ENCODE assay signal across 8 mouse cellular contexts in genomic region chr19:38930788-38931565, GRCm38 (mm10). TPM values are rescaled to one million over a fixed set of nuclear protein-coding genes. Genes with fewer than 3 reads are reported as not detected.
DNase-seq lines count a peak whose midpoint lies in the region; ATAC-seq lines count a peak whose summit lies in the region.

Hells (plus strand) TSS chr19:38930915.

- ATAC-seq in inflammation-experienced regulatory T-cells, adult 6 months: peak; percentile 96
- peak; percentile 92 for ATAC-seq in megakaryocyte progenitor cell, adult 5-6 weeks (replicated peaks; ENCODE audit: poor library complexity)

- intact Hi-C loops in gastrocnemius, postnatal 14 days (cut with DNase I; ENCODE audit: low total_unique reads): no loop called here
- intact Hi-C loops in left cerebral cortex, postnatal 10 days (cut with DNase I): no loop called here

- DNase-seq in adrenal gland, adult (ENCODE audit: inconsistent age in 2 of 2, low spot score in 1 of 2): peak; percentile 85 to 92
- DNase-seq in embryo, embryonic 10 days (ENCODE audit: low spot score): peak; percentile 94
- DNase-seq in gastrocnemius, postnatal 14 days: peak; percentile 86
- peak; percentile 63 to 92 for DNase-seq in left cerebral cortex, postnatal 10 days (ENCODE audit: extremely low spot score in 1 of 2, low spot score in 2 of 2)
- DNase-seq in right cerebral cortex, postnatal 10 days (ENCODE audit: low spot score in 2 of 2): peak; percentile 84 to 91
- peak; percentile 89 for DNase-seq in urinary bladder, postnatal 14 days (ENCODE audit: low spot score)

RNA-seq across cellular contexts. Expression of gene Hells, which starts in this region (rescaled TPM):
- 1 to 10 TPM; 1.2 to 2.9 TPM for total RNA-seq in gastrocnemius, postnatal 14 days (2021)
- polyA plus RNA-seq in inflammation-experienced regulatory T-cells, adult 6 months (2017; shearing (Covaris generic)): 10 to 100 TPM; 15.6 to 92.7 (median 18.5) TPM
- 1 to 10 TPM; 6.0 to 6.1 TPM for total RNA-seq in left cerebral cortex, postnatal 10 days (2021)
- 156 and 172 TPM in 2 replicates for total RNA-seq in megakaryocyte progenitor cell, adult 5-6 weeks (2015)
- 95.7 and 125 TPM in 2 replicates for total RNA-seq in megakaryocyte progenitor cell, adult 5-6 weeks (2017)

Comparison
In these comparisons a context has a peak if more than half of its experiments do, and no peak if none do; other contexts are left out.
1. Peak in every context shown above with its lines: DNase-seq and ATAC-seq.
2. RNA of gene Hells (total RNA-seq): 95.7 to 172 TPM in megakaryocyte progenitor cell, adult 5-6 weeks; 6.0 to 6.1 TPM in left cerebral cortex, postnatal 10 days and 1.2 to 2.9 TPM in gastrocnemius, postnatal 14 days; every median in the first group is over 10 times any median in the second.